Mouse (Mus musculus) cerebral cortex, adult 2 months (tissue): ENCODE data around the gene Tbc1d13.

Source experiments
- WGBS: fragments of 180-500 bp; shearing (Covaris S2); methylation state at CpG from one replicate; pipeline ENCODE4 v1.1.7; 2018; 5-methylcytosine and 5-hydroxymethylcytosine counted together

Gene Tbc1d13

DNA sequence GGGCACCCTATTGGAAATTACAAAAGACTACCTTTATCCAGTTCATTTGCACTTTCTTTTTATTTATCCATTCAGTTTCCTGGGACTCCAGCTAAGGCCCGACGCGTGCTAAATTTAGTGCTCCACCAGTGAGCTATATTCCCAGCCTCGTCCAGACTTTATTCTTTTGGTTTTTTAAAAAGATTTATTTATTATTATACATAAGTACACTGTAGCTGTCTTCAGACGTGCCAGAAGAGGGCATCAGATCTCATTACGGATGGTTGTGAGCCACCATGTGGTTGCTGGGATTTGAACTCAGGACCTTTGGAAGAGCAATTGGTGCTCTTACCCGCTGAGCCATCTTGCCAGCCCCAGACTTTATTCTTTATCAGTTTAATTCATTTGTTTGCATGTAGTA, 45.2 kb downstream of the Tbc1d13 start:
- 26% methylated on average over 7 of the region's 7 CpGs for WGBS

DNA sequence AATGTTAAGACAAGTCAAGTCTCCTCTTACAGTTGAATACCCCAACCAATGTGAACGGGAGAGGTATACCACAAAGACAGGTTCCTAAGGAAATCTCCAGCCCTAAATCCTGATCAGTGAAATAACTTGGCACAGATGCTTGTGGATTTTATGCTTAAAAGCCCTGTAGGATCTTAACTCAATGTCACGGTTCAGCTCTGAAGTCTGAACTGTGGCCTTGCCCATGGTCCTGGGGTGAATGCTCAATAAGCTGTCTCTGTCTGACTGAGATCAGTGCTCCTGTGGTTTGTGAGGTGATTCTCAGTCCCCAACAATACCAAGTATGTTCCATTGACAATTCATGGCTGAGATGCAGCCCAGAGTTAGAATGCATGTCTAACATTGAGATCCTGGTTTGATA, 48.9 kb downstream of the Tbc1d13 start:
- WGBS, result 84% methylated on average over 2 of the region's 2 CpGs

DNA sequence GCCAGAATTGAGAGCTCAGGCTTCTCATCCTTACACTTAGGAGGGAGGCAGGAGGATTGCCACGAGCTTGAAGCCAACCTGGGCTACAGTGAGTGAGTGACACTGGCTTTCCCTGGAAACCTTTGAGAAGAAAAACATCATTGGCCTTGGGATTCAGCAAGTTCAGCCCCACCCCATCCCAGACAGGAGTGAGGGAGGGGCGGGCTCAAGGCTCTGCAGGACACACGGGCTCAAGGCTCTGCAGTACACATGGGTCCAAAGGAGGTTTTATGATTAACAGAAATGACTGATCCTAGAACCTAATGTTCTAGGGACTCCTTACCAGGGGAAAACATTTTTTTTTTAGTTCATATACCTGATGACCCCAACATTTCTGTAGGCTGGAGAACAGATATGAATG, 50.2 kb downstream of the Tbc1d13 start:
- WGBS, result 82% methylated on average over 3 of the region's 3 CpGs

DNA sequence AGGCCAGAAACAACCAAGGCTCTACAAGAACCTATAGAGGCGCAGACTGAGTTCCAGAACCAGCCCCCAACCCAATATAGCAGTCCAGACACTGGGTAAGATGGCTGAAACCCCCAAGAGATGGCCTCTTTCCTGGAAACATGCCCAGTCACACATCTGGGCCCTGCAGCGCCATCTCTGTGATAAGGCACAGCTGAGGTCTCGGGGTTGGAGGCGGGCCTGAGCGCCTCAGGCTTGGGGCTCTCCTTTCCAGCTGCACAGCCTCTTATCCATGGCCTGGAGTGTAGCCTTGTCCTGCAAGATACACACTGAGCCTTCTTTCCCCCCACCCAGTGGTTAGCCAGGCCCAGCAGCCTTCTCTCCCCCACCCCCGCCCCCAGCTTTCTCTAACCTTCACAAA, 51.7 kb downstream of the Tbc1d13 start:
- WGBS, result 88% methylated on average over 6 of the region's 6 CpGs

DNA sequence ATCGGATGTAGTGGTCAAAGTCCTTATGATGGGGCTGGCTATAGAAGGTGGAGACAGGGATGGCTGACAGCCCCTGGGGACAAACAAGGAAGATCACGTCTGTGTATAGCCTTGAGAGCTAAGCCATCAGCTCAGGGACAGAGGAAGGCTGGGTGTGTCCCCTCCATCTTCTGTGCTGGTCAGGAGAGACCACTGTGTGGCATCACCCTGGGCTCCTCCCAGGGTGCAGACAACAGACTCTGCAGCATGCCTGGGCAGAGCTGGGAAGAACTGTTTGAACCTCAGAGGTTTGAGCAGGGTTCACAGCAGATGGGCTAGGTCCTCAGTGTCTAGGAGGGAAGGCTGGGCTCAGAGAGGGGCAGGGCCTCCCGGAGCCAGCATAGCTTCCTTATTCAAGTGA, 52.1 kb downstream of the Tbc1d13 start:
- WGBS, result 83% methylated on average over 3 of the region's 3 CpGs

DNA sequence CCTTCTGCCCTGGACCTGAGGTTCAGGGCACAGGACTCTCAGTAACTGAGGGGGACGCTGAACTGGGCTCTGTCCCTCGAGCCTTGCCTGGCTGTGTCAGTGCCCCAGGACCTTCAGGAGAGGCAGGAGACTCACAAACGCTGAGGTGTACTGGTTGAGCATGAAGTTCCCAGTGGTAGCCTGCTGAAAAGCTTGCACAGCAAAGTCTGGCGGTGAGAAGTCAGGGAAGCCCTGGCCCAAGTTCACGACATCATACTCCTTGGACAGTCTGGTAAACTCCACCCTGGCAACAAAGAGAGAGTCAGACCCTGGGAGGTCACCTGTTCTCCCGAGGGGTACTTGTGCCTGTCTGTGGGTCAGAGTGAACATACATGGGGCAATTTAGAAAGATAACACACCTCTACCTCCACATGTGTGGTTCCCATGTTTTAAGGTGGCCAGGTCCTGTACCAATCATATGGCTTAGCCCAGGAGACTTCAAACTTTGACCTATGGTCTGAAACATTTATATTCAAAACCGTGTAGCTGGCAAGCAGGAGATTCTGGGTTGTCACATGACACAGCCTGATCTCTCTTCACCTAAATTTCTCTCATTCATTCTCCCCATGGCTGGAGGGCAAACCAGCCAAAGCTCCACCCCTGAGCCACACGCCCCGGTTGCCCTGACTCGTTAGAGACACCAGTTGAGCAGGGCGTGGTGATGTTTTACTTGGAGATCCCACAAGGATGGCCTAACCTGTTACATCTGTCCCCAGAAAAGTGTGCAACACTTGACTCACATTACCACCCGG, 58.4 kb downstream of the Tbc1d13 start:
- 85% methylated on average over 12 of the region's 12 CpGs for WGBS

DNA sequence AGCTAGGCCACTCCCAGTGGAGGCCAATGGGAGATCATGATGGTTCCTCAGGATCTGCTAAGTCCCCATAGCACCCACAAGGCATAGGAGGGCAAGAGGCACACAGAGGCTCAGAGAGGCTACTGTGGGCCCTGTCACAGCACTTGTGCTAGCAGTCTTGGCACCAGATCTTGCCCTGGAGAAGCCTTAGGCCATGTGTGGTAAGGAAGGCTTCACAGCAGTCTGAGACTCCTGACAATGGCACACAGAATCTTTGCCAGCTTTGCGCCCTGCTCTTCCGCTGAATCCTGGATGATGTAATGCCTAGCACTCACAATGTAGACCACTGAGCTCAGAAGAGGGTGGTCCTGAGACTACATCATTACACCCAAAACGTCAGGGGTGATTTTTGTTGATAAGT, 61.1 kb downstream of the Tbc1d13 start:
- WGBS, result 67% methylated on average over 3 of the region's 3 CpGs

DNA sequence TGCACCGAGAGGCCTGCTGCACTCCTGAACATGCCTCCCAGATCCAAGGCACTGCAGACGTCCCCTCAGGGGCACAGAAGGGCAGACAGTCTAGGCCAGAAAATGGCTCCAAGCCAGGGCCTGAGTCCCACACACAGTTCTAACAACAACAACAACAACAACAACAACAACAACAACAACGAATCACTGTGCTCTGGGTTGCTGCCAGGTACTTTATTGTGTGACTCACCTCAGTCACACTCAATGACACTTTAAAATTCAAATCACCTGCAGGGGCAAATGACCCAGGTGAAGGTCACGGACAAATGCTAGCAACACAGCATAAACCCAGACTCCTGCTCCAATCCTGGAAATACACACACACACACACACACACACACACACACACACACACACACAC, 64.5 kb downstream of the Tbc1d13 start:
- WGBS, result 82% methylated on average over 4 of the region's 4 CpGs

DNA sequence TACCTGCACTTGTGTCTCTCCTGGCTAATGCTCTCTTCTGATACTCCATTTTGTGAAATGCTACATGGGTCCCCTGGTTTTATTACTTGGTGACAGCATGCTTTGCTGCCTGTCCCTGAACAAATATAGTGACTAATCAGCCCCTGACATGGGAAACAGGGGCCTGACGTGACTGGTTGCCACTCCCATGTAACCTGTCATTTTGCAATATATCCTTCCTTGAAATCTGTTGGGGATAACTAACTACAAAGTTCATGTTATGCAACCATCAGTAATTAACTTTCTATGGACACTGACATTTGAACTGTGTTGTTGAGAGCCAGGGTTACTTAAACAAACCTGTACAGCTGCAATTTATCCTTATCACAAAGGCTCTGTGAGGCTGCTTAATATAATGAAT, 66.4 kb downstream of the Tbc1d13 start:
- WGBS, result 90% methylated on average over 1 of the region's 1 CpGs

DNA sequence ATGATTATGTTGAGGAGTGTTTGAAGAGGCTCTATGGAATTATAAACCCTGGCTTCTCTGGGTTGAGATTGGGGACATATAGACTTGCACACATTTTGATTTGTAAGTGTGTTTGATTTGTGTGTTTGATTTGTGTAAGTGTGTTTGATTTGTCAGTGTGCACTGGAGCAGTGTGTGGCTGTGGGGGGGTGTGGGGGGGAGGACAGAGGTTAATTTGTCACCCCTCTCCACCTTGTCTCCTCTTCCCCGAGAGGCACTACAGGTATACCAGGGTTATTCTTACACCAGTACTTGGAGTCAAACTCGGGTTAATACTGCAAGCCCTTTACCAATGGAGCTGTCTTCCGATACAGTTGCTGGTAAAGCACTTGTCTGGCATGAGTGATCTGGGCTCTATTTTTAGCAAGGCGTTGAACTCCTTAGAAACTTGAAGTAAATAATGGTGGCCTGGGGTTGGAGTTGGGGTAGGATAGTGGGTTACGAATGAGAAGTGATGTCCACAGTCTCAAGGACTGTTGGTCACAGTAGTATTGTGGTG, 66.9 kb downstream of the Tbc1d13 start:
- 84% methylated on average over 5 of the region's 5 CpGs for WGBS
